Comparison of ENCODE assay signal across 28 mouse cellular contexts in the genomic region with DNA sequence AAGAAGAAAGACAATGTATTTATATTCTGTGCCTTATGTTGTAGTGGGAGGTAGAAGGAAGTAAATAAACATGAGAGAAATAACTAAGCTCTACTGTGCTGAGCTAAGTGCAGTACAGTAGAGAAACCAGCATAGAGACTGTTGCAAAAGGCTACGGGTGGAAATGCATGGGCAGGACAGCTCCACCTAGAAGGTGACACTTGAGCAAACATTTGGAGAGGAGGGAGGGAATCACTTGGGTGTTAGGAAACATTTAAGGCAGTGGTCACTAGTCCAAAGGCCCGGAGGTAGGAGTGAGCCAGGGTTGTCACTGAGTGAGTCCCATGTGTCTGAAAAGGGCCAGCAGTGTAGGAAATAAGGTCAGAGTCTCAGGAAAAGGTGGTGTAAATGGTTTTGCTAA.
A peak's percentile ranks its signal among the peaks of the same experiment; 100 is the strongest.
DNase-seq lines count a peak whose midpoint lies in the region; ATAC-seq and TF ChIP-seq lines count a peak whose summit lies in the region.
"Had no signal": no experiment of that assay in that cellular context is flagged by ENCODE, and none has a peak within 500 bp of the region (broad histone marks: within the 10 kb centered on the region; RNA-seq: fewer than 3 reads in every experiment).

No protein-coding gene starts in this region.

- no peak overlapping the region for H3K27ac ChIP-seq in liver, embryonic 13.5 days
- H3K27ac ChIP-seq in liver, embryonic 11.5 days (ENCODE audit: low read depth, low read length) = no peak overlapping the region
- no peak overlapping the region for H3K27ac ChIP-seq in liver, embryonic 16.5 days (ENCODE audit: low read length)
- H3K27ac ChIP-seq in stomach, postnatal 0 days (replicated peaks) = no peak overlapping the region
- no peak overlapping the region for H3K27ac ChIP-seq in left cerebral cortex, adult 2 months
- H3K27ac ChIP-seq: embryonic facial prominence, embryonic 10.5 days; embryonic facial prominence, embryonic 13.5 days; forebrain, embryonic 12.5 days; forebrain, embryonic 15.5 days; heart, adult 2 months; heart, embryonic 10.5 days; heart, embryonic 13.5 days; hindbrain, embryonic 12.5 days; hindbrain, embryonic 15.5 days had no signal

- DNase-seq in adrenal gland, postnatal 10 days = peak; percentile 8
- DNase-seq in adrenal gland, adult (ENCODE audit: inconsistent age in 2 of 2, low spot score in 1 of 2) = no peak
- no peak for DNase-seq in liver, embryonic 13.5 days
- no peak for DNase-seq in liver, embryonic 11.5 days (ENCODE audit: low spot score)
- DNase-seq in stomach, postnatal 0 days (ENCODE audit: low spot score) = no peak
- DNase-seq in left cerebral cortex, adult 2 months (ENCODE audit: extremely low spot score in 1 of 2, low spot score in 2 of 2) = no peak
- no peak for DNase-seq in heart, postnatal 25 days (ENCODE audit: low spot score)
- DNase-seq: adrenal gland, adult 2 months; cerebellum, adult 11-12 months; cerebellum, adult 8-10 months; cerebellum, postnatal 10 days; cerebellum, postnatal 36 days; embryo, embryonic 11 days; gastrocnemius, postnatal 10 days; gastrocnemius, postnatal 36 days; heart, adult 2 months; heart, postnatal 14 days had no signal

- no peak overlapping the region for H3K9ac ChIP-seq in liver, embryonic 13.5 days
- no peak overlapping the region for H3K9ac ChIP-seq in liver, embryonic 11.5 days (ENCODE audit: low read depth, low read length)
- no peak overlapping the region for H3K9ac ChIP-seq in liver, embryonic 16.5 days (ENCODE audit: low read depth, low read length)
- no peak overlapping the region for H3K9ac ChIP-seq in stomach, postnatal 0 days (ENCODE audit: low read length)
- H3K9ac ChIP-seq: embryonic facial prominence, embryonic 13.5 days; forebrain, embryonic 12.5 days; forebrain, embryonic 15.5 days; heart, embryonic 13.5 days; hindbrain, embryonic 12.5 days; hindbrain, embryonic 15.5 days had no signal

- no peaks in the 10 kb centered on the region for H3K9me3 ChIP-seq in liver, embryonic 13.5 days (replicated peaks)
- no peaks in the 10 kb centered on the region for H3K9me3 ChIP-seq in liver, embryonic 11.5 days (ENCODE audit: control insufficient read depth, low read length)
- H3K9me3 ChIP-seq in liver, embryonic 16.5 days (replicated peaks; ENCODE audit: control insufficient read depth, low read length) = no peaks in the 10 kb centered on the region
- H3K9me3 ChIP-seq in stomach, postnatal 0 days (ENCODE audit: control insufficient read depth, low read length) = no peaks in the 10 kb centered on the region
- H3K9me3 ChIP-seq: embryonic facial prominence, embryonic 10.5 days; embryonic facial prominence, embryonic 13.5 days; forebrain, embryonic 12.5 days; forebrain, embryonic 15.5 days; heart, embryonic 10.5 days; heart, embryonic 13.5 days; hindbrain, embryonic 12.5 days; hindbrain, embryonic 15.5 days had no signal

- intact Hi-C loops in left cerebral cortex, adult 2 months (cut with DNase I) = loop anchor here (5.0 kb wide), 1 partner anchor 115 kb away; no protein-coding TSS in a partner anchor
- intact Hi-C loops in heart, postnatal 25 days (cut with DNase I) = no loop called here

- no peak for TF ChIP-seq CTCF in stomach, postnatal 0 days (IDR thresholded peaks at IDR 0.05; ENCODE audit: low read depth)
- TF ChIP-seq CTCF in left cerebral cortex, adult 2 months (IDR thresholded peaks at IDR 0.05) = no peak

- H3K4me1 ChIP-seq in liver, embryonic 13.5 days (replicated peaks) = no peaks in the 10 kb centered on the region
- H3K4me1 ChIP-seq in liver, embryonic 11.5 days (replicated peaks; ENCODE audit: control insufficient read depth, insufficient read depth, low read length) = no peaks in the 10 kb centered on the region
- no peaks in the 10 kb centered on the region for H3K4me1 ChIP-seq in liver, embryonic 16.5 days (ENCODE audit: control insufficient read depth, low read depth, low read length)
- no peaks in the 10 kb centered on the region for H3K4me1 ChIP-seq in stomach, postnatal 0 days (replicated peaks; ENCODE audit: control insufficient read depth, insufficient read depth)
- H3K4me1 ChIP-seq: embryonic facial prominence, embryonic 10.5 days; embryonic facial prominence, embryonic 13.5 days; forebrain, embryonic 12.5 days; forebrain, embryonic 15.5 days; heart, embryonic 10.5 days; heart, embryonic 13.5 days; hindbrain, embryonic 12.5 days; hindbrain, embryonic 15.5 days had no signal

- WGBS in liver, embryonic 13.5 days (ENCODE audit: insufficient replicate concordance) = 80% methylated on average over 2 of the region's 2 CpGs
- WGBS in liver, embryonic 11.5 days = 77% methylated on average over 2 of the region's 2 CpGs
- WGBS in liver, embryonic 16.5 days (ENCODE audit: insufficient replicate concordance) = 71% methylated on average over 2 of the region's 2 CpGs
- WGBS in stomach, postnatal 0 days = 71% methylated on average over 2 of the region's 2 CpGs

- H3K4me3 ChIP-seq in liver, embryonic 13.5 days (replicated peaks) = no peak overlapping the region
- no peak overlapping the region for H3K4me3 ChIP-seq in liver, embryonic 11.5 days (ENCODE audit: low read depth, low read length)
- no peak overlapping the region for H3K4me3 ChIP-seq in liver, embryonic 16.5 days (ENCODE audit: low read depth, low read length)
- H3K4me3 ChIP-seq in stomach, postnatal 0 days (ENCODE audit: low read depth, low read length) = no peak overlapping the region
- no peak overlapping the region for H3K4me3 ChIP-seq in left cerebral cortex, adult 2 months
- H3K4me3 ChIP-seq: embryonic facial prominence, embryonic 10.5 days; embryonic facial prominence, embryonic 13.5 days; erythroblast, embryonic 14.5 days; forebrain, embryonic 12.5 days; forebrain, embryonic 15.5 days; heart, adult 2 months; heart, embryonic 10.5 days; heart, embryonic 13.5 days; hindbrain, embryonic 12.5 days; hindbrain, embryonic 15.5 days had no signal

- TF ChIP-seq EP300 in stomach, postnatal 0 days (optimal IDR thresholded peaks at IDR 0.05) = no peak

- ATAC-seq in liver, embryonic 13.5 days (ENCODE audit: low read depth) = peak; percentile 48; the same call in 1 of the 2 replicates
- ATAC-seq in liver, embryonic 11.5 days (replicated peaks; ENCODE audit: low FRiP score) = no peak; the same call in 1 of the 2 replicates
- ATAC-seq in liver, embryonic 16.5 days (ENCODE audit: low read depth) = peak; percentile 80
- 0 out of 2 replicates have a peak, but pooled peaks have one; percentile 29 for ATAC-seq in stomach, postnatal 0 days (ENCODE audit: low FRiP score, low TSS enrichment)
- ATAC-seq: activated CD4-positive, CD25-positive, alpha-beta regulatory T cell, adult 4 months; forebrain, embryonic 15.5 days had no signal

- H3K27me3 ChIP-seq in liver, embryonic 13.5 days = no peaks in the 10 kb centered on the region
- no peaks in the 10 kb centered on the region for H3K27me3 ChIP-seq in liver, embryonic 11.5 days (replicated peaks; ENCODE audit: control insufficient read depth, insufficient read depth, low read length)
- H3K27me3 ChIP-seq in liver, embryonic 16.5 days (ENCODE audit: control insufficient read depth, insufficient read depth, low read depth, low read length) = no peaks in the 10 kb centered on the region
- H3K27me3 ChIP-seq in stomach, postnatal 0 days (ENCODE audit: control insufficient read depth, insufficient read depth, low read length) = no peaks in the 10 kb centered on the region
- H3K27me3 ChIP-seq: embryonic facial prominence, embryonic 13.5 days; forebrain, embryonic 12.5 days; forebrain, embryonic 15.5 days; heart, embryonic 13.5 days; hindbrain, embryonic 12.5 days; hindbrain, embryonic 15.5 days had no signal

- no peak overlapping the region for H3K4me2 ChIP-seq in liver, embryonic 13.5 days
- no peak overlapping the region for H3K4me2 ChIP-seq in liver, embryonic 11.5 days
- no peak overlapping the region for H3K4me2 ChIP-seq in liver, embryonic 16.5 days (ENCODE audit: low read depth, low read length)
- H3K4me2 ChIP-seq in stomach, postnatal 0 days (replicated peaks; ENCODE audit: low read depth) = no peak overlapping the region
- H3K4me2 ChIP-seq: embryonic facial prominence, embryonic 13.5 days; forebrain, embryonic 12.5 days; forebrain, embryonic 15.5 days; heart, embryonic 13.5 days; hindbrain, embryonic 12.5 days; hindbrain, embryonic 15.5 days had no signal

- peaks cover 38% of the 10 kb centered on the region for H3K36me3 ChIP-seq in liver, embryonic 13.5 days
- H3K36me3 ChIP-seq in liver, embryonic 11.5 days (ENCODE audit: control insufficient read depth, insufficient read depth, low read length) = 0 out of 2 replicates have a peak, but pooled peaks cover 5% of the 10 kb centered on the region
- peaks cover 12% of the 10 kb centered on the region for H3K36me3 ChIP-seq in liver, embryonic 16.5 days (ENCODE audit: control insufficient read depth, insufficient read depth)
- H3K36me3 ChIP-seq in stomach, postnatal 0 days (ENCODE audit: control insufficient read depth, insufficient read depth, low read length) = peaks cover 2% of the 10 kb centered on the region; the same call in 1 of the 2 replicates
